Mouse (Mus musculus): Measurements from ENCODE around the gene Syt7.

Gene Syt7

GRCm38 (mm10) chr19:10461584-10461983 lies 72.7 kb downstream of the Syt7 start:
- DNase-seq, result no peak

DNA sequence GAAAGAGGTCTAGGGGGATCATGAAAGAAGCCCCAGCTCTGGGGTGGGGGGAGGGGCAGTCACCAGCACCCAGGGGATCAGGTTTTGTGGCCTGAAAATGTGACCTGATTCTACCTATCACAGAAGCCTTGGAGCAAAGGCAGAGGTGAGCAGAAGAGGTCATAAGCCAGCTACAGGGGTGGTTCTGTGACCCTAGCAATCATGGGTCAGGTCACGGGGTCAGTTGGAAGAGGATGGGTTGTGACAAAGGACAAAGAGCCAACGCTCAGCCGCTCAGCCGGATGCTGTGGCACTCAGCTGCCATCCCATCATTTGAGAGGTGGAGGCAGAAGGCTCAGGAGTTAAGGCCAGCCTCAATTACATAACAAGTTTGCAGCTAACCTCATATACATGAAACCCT lies 75.5 kb downstream of the Syt7 start:
- DNase-seq, result no peak

DNA sequence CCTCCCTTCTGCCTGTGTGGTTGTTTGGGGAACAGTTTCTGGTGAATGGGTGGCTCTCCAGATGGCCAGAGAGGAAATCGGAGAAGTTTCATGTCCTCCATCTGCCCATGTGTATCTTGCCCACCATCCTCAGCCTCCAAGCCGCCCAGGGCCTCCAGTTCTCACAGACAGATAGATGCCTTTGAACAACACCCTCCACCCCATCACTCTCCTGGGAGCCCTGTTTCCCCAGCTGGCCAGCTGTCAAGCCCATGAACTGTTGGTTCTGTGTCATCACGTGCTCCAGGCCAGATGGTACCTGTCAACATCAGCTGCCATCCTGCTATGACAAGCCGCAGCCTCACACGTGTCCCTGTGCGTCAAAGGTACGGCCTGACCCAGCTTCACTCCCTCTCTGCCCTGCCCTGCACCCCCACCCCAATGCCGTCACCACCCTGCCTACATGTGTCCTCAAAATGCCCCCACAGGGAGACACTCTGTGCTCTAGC lies 80.3 kb downstream of the Syt7 start:
- no peak for DNase-seq

DNA sequence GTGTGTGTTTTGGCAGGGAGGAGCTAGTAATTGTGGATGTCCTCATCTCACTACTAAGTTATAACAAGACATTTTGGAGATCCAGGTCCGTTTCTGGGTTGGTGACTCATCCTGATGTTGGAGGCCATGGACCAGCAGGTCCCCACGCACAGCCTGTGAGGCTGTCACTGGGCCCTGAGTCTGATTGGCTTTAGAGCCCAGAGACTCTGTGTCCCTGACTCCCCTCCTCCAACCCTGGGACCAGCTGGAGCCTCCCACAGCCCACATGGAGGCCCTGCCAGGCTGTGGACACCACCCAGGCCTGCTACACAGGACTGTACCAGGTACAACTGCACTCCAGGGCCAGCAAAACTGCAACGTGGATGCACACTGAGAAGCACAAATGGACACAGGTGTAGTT lies 84.1 kb downstream of the Syt7 start:
- DNase-seq, result no peak

DNA sequence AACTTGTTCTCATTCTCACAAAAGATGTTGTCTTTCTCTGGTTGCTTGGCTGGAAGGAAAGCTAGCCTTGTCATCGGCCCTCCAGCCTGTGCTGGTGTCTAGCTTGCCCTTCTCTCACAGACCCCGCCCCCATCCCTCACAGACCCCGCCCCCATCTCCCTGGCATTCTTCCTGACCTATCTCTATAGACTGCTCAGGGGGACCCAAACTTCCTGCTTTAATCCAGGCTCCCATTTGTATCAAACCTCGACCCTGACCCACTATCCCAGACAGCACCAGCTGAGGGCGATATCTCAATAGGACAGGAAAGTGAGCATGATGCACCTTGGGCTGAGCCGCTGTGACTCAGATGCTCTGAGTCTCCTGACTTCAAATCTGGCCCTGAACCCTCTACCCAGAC lies 84.9 kb downstream of the Syt7 start:
- no peak for DNase-seq

DNA sequence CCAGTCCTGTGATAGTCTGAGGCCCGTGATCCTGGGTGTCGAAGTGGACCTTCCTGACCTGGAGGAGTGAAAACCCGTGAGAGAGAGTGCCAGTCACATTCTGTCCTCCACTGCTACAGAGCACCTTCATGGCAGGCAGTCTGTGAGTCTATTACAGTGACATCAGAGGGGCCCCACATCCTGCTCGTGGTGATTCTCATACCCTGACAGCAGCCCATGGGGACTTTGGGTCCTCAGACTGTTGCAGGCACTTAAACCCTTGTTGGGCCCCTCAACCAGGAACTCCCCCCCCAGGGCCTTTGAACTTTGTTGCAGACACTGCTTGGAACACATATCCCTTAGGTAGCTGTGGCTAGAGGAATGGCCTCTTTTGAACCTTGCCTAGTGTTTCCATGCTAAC lies 90.7 kb downstream of the Syt7 start:
- no peak for DNase-seq

DNA sequence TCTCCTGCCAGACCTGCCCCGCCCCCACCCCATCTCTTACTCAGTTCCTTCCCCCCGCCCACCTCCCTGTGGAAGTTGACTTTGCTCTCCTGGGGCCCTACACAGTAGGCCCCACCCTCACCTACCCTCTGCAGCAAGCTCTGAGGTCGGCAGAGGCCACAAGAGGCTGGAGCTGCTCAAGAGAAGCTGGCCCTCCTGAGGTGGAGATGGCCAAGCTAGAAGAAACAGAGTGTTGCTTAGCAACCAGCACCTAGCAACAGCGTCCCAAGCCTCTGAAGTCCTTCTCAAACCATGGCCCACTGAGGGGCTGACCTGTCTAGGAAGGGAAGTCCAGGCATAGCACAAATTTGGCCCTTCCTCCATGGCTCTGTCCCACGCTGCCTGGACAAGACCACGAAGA lies 93.8 kb downstream of the Syt7 start, which contains the start of gene Ppp1r32:
Gene Ppp1r32 (minus strand): TSS at position 226 of the 400 bp plus-strand sequence.
- no peak for DNase-seq

GRCm38 (mm10) chr19:10486264-10486738 lies 97.4 kb downstream of the Syt7 start:
- peak; percentile 47 for DNase-seq

DNA sequence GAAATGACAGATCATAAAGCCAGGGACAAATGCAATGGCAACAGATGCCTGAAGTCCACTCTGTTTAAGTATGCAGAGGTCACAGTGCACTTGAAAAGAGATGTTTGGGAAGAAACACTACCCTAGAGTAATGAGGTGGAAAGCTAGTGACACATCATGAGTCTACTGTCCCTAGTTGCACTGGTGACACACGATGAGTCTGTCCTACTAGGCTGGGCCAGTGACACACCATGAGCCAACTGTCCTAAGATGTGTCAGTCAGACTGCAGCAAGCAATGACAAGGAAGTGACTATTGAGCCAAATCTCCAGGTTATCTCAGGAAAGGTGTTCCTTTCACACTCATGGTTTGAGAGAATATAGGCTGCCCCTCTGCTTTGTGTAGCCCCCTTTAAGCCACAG lies 106.8 kb downstream of the Syt7 start:
- no peak for DNase-seq

GRCm38 (mm10) chr19:10496976-10497375 lies 108.1 kb downstream of the Syt7 start:
- no peak for DNase-seq

DNA sequence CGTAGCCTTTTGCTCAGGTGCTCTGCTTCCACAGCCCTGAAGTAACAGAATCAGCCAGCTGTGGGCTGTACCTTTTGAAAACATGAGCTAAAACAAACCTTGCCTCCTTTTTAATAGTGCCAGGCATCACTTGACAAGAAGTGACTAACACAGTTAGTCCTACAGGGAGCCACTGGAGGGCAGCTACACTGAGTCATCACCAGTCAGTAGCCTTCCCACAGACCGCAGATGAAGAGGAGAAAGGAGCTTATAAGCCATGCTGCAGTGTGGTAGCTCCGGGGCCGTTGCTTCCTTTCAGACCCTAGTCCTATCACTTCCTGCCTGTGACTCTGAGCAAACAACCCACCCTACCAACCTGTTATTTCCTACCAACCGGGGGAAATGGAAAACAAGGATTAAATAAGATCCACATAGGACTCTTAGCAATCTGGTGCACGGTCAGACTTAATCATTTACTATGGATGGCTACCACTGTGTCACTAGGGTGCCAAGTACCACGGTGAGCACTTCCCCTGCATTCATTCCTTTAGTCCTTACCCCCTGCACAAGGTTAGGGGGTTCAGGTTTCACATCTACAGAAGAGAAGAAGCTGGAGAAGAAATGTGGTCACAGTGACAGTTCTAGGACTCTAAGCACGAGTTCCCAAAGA lies 108.7 kb downstream of the Syt7 start:
- DNase-seq, result no peak

- no peak for DNase-seq
Observed at GRCm38 (mm10) chr19:10500581-10500980, 111.7 kb downstream of the Syt7 start.

- no peak for DNase-seq
Observed at GRCm38 (mm10) chr19:10502571-10502970, 113.7 kb downstream of the Syt7 start.

All from cerebellum, adult 11-12 months (tissue).